Mouse (Mus musculus): ENCODE measurements at regions not wholly inside any gene's neighbourhood (a gene's known extent, or its start where the extent isn't known, plus 50 kb on each side); places are given as distances from the start of the nearest gene placed in this dataset.

- TF ChIP-seq CTCF (IDR thresholded peaks at IDR 0.05; ENCODE audit: low read depth) = no peak
- no peak for TF ChIP-seq EP300 (IDR thresholded peaks at IDR 0.05; ENCODE audit: low read depth)
These were observed 151.9 kb upstream of the Zmiz1 start for GRCm38 (mm10) chr14:25306961-25307654.
